Mouse (Mus musculus) neural tube, embryonic 10.5 days (tissue): ENCODE measurements around the gene Ccdc187.

Source experiments
- DNase-seq: peaks from one replicate; pipeline ENCODE4 v3.0.0-alpha.2; 2017; ENCODE audit warnings: low spot score; ENCODE audit errors: extremely low spot score

Ccdc187 gene

GRCm38 (mm10) chr2:26316576-26317246 lies 22.4 kb upstream of the Ccdc187 start:
- DNase-seq: no peak

DNA sequence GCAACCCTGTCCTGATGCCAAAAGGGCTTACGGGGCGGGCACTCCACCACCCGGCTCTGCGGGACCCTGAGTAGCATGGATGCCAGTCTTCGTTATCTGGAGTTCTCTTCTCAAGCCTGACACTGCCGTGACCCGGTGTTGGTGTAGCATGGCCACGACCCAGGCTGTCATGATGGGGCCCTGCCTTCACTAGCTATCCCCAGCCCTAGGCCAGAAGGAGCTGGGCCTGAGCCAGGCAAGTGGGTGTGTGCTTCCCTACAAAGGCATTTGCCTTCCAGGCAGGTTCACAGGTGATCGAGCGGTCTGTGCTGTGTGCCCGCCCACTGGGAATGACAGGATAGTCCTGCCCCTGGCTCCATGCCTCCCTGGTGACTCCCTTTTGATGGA lies 21.6 kb upstream of the Ccdc187 start:
- no peak for DNase-seq

- DNase-seq: peak; percentile 91
Observed at GRCm38 (mm10) chr2:26315072-26315924, 20.9 kb upstream of the Ccdc187 start, which contains the start of gene Gpsm1. TSS of gene Gpsm1 (plus strand) at chr2:26315515.

DNA sequence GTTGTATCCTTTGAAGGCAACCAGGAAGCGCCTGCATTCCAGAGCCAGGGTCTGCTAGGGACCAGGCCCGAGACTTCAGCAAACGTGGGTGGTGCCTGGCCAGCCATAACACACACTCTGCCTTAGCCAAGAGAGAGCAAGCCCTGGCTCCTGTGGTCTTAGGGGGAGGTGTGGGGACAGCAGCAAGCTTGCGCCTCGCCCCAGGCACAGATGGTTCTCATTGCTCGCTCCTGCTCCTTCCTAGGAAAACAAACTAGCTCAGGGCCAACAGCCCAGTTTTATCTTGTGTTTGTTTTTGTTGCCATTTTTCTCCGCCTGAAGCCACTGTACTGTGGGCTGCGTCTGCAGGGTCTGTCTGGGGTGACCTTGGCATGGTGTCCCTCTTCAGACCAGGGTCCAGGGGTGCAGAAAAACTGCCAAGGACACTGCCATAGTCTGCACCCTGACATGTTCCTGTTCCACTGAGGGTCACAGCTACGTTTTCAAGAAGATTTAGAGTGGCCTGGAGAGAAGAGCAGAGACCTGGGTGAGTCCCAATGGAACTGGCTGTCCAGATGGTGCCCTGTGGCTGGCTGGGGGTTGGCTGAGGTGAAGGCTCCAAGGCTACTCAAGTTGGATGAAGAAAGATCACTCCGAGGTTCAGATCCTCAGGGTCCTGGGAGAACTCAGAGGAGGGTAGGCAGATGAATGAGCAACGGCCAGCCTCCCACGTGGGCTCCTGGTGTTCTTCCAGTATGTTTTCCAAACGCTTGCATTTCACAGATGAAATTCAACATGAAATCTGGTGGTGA lies 20.1 kb upstream of the Ccdc187 start:
- peak; percentile 58 for DNase-seq

DNA sequence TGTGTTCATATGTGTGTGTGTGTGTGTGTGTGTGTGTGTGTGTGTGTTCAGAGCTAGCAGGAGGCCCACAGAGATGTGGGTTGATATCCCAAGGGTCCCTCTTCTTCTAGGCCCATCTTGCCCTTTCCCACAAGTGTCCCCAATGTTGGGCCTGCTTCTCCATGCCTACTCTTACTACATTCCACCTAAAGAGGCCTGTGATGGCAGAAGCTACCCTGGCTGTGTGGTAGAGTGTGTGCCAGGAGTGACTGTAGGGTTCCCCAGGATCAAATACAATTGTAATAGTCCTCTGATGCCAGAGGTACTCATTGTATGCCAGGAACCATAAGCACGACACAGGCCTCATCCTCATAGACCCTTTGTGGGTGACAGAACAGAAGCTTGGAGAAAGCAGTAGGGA lies 19.0 kb upstream of the Ccdc187 start:
- no peak for DNase-seq

DNA sequence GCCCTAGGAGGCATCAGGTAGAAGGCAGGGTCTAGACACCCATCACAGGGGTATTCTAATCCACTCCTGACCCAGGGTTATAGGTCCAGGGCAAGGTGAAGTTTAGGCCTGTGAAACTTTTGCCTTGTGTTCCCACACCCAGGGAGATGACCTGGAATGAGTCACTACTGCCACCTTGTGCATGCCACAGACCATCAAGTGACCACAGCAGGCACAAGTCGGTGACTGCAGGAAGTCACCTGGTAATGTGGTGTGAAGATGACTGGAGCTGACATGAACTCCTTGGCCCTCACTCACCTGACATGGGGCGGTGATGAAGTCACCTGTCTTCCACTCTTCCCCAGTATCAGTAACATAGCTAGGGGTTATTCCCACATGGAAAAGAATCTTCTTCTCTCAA lies 18.5 kb upstream of the Ccdc187 start:
- DNase-seq: no peak

- DNase-seq: no peak
Observed at GRCm38 (mm10) chr2:26311936-26312335, 17.6 kb upstream of the Ccdc187 start.

DNA sequence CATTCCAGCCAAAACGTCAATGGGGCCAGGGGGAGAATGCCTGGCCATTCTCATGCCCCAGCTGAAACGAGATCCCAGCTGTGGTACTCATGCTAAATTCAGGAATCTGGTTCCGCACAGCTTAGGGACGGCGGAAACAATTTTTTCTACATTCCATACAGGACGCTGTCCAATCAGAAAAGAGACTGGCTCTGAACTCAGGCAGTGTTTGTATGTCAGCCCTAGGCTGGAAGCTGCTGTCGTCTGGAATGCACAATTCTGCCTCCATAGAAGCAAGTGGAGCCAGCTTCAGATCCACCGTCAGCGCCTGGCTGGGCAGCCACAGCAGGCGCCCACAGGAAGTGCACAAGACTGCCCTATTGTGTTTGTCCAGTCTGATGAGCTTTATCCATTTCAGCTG lies 15.4 kb upstream of the Ccdc187 start:
- DNase-seq: peak; percentile 49

GRCm38 (mm10) chr2:26306702-26307101 lies 12.3 kb upstream of the Ccdc187 start:
- DNase-seq: no peak

DNA sequence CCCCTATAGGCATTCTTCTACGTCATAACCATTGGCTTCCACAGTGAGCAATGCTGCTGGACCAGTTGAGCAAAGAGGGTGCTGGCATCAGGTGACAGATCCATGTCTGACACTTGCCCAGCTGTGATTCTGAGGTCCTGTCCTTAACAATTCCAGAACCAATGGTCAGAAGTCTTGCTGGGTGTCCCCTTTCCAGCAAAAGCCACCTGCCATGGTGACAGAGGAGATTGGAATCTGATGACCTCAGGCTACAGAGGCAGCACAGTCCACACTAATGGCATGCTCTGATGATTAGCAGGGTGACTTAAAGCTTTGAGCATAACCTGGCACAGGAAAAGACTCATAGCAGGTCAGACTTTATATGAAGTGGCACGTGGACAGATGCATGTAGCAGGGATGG lies 11.2 kb upstream of the Ccdc187 start:
- DNase-seq: no peak

DNA sequence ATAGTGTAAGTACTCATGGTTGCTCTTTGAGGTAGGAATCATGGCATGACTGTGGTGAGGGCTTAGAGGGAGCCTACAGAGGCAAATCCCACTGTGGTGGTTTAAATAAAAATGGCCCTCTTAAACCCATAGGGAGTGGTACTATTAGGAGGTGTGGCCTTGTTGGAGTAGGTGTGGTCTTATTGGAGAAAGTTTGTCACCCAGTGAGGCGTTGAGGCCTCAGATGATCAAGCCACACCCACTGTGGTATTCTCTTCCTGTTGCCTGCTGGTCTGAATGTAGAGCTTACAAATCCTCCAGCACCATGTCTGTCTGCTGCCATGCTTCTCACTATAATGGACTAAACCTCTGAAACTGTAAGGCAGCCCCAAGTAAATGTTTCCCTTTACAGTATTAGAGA lies 10.4 kb upstream of the Ccdc187 start:
- no peak for DNase-seq

- no peak for DNase-seq
Observed at GRCm38 (mm10) chr2:26302005-26302503, 7.7 kb upstream of the Ccdc187 start.

DNA sequence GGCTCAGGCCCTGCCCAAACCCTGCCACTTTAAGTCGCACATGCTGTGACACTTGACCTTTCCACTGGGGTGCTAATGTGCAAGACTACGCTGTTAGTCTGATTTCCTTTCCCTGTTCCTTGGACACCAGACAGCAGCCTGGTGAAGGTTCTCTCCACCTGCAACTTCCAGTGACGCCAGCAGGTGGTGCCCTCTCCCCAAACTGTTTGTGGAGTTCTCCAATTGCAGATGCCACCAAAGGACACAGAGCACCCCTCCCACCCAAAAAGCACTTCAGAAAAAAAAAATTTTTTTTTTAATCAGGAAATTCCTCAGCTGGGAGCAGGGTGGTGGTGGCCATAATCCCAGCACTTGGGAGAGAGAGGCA lies 6.4 kb upstream of the Ccdc187 start:
- peak; percentile 88 for DNase-seq

- DNase-seq: no peak
Observed at GRCm38 (mm10) chr2:26300161-26300807, 5.9 kb upstream of the Ccdc187 start.

DNA sequence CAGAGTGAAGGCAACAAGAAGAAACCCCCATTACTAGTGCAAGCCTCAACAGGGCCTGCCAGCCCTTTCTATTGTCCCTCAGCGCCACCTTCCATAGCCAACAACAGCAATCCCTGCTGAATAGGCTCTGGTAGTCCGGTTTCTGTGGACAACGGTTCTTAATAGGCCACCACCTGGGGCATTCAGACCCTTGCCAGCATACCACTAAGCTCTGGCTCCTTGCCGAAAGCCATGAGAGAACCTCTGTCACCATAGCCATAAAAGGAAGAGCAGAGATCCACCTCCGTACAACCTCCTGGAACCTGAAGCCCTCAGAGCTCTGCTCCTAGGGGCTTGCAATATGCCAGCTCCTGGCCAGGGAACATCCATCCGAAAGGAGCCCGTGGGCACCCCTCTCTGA lies 5.0 kb upstream of the Ccdc187 start:
- no peak for DNase-seq

- peak; percentile 27 for DNase-seq
Observed at GRCm38 (mm10) chr2:26298856-26299230, 4.5 kb upstream of the Ccdc187 start.

- peak; percentile 23 for DNase-seq
Observed at GRCm38 (mm10) chr2:26298208-26298855, 4.0 kb upstream of the Ccdc187 start.

DNA sequence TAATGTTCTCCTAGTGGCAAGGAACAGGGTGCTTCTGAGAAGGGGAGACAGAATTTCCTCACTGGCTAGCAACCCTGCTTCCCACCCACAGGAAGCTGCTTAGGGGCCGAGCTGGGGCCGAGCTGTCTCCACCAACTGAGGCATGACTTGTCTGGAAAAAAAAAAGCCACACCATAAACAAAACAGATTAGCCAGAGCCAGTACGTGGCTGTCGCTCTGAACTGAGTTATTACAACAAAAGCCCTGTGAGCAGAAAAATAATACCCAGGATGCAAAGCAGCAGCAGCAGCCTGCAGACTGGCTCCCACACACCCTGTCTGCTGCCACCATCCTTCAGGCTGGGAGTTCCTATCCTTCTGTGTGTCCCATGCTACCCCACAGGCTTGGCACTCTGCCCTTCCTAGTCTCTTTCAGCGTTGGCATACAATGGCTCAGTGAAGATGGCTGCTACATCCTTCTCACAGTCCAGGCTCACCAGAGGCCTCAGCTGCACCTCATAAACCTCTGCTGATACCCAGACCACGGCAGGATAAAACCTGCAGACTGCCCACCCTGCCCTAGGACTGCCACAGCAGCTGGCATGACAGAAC lies 2.3 kb upstream of the Ccdc187 start:
- no peak for DNase-seq

- DNase-seq: no peak
Observed at GRCm38 (mm10) chr2:26290133-26290532, 4.2 kb downstream of the Ccdc187 start.

DNA sequence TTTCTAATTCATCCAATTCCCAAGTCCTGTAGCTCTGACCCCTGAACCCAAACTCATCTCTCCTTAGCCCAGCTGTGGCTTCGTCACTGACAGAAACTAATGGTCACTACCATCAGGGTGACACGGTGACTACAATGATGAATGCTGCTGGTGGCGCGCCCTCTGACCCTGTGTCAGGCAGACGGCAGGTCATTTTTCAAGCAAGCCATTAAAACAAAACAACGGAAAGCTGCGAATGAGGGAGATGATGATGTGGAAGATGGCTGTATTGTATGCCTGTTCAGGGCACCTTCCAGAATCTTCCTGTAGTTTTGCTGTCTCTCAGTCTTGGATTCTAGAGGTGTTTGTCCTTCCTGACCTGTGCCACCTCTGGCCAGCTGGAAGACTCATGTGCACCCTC lies 8.0 kb downstream of the Ccdc187 start:
- peak; percentile 57 for DNase-seq

GRCm38 (mm10) chr2:26285804-26286203 lies 8.6 kb downstream of the Ccdc187 start:
- DNase-seq: no peak
